Mouse (Mus musculus) ovary, postnatal 36 days (tissue): ENCODE data around the gene Timm13.

Experiments
- DNase-seq: peaks from one replicate; pipeline ENCODE4 v3.0.0; 2022; ENCODE audit warnings: low spot score, mixed read lengths

Timm13 gene

GRCm38 (mm10) chr10:80862305-80862704 lies 38.5 kb downstream of the Timm13 start:
- no peak for DNase-seq

- no peak for DNase-seq
Observed at GRCm38 (mm10) chr10:80858350-80858935, 42.3 kb downstream of the Timm13 start.

- no peak for DNase-seq
Observed at GRCm38 (mm10) chr10:80857848-80858247, 42.9 kb downstream of the Timm13 start.

- no peak for DNase-seq
Observed at GRCm38 (mm10) chr10:80857386-80857785, 43.4 kb downstream of the Timm13 start.

- no peak for DNase-seq
Observed at GRCm38 (mm10) chr10:80856908-80857307, 43.9 kb downstream of the Timm13 start.

- DNase-seq = no peak
Observed at GRCm38 (mm10) chr10:80856267-80856666, 44.5 kb downstream of the Timm13 start.

GRCm38 (mm10) chr10:80855749-80856073 lies 45.1 kb downstream of the Timm13 start:
- peak; percentile 26 for DNase-seq

GRCm38 (mm10) chr10:80854913-80855748 lies 45.6 kb downstream of the Timm13 start, which contains the start of the genes Lsm7 and Sppl2b:
Gene Lsm7 (minus strand): TSS chr10:80855209.
Gene Sppl2b (plus strand): TSS chr10:80855275.
- DNase-seq = peak; percentile 98
